Mouse (Mus musculus) liver, postnatal 0 days (tissue): ENCODE results near the gene Per2.

ENCODE experiments used
- CTCF ChIP-seq: sonication (generic); IDR thresholded peaks from 2 replicates; pipeline ENCODE4 v1.5.1; 2016; ENCODE audit warnings: antibody characterized with exemption, low read depth
- EP300 ChIP-seq: IDR thresholded peaks from 2 replicates; pipeline ENCODE4 v1.6.1; 2016; ENCODE audit warnings: antibody characterized with exemption, low read depth, mild to moderate bottlenecking

GRCm38 (mm10) chr1:91454927-91455326, 4.2 kb downstream of the Per2 start:
- TF ChIP-seq CTCF (no peak), EP300 (no peak)
